Mouse (Mus musculus): ENCODE data around the gene Vwa8.

GRCm38 (mm10) chr14:79236261-79236660, 387.4 kb downstream of the Vwa8 start:
- no peak for TF ChIP-seq CTCF (IDR thresholded peaks at IDR 0.05; ENCODE audit: control insufficient read depth, insufficient read depth, insufficient read length)
- TF ChIP-seq MYOG (IDR thresholded peaks at IDR 0.05; ENCODE audit: control insufficient read depth, extremely low read depth, insufficient read length), result no peak
- no peak for TF ChIP-seq MAX (IDR thresholded peaks at IDR 0.05)
